Mouse (Mus musculus) gastrocnemius, adult 18-20 months (tissue): ENCODE results near the gene Gm45713. TPM values are rescaled to one million over a fixed set of nuclear protein-coding genes. Genes with fewer than 3 reads are reported as not detected.

Experiments
- microRNA-seq: library from miRNA; unstranded; fragments of <30 nt; microRNA quantifications from one replicate; pipeline ENCODE4 v1.2.0, GENCODE M21; 2021
- total RNA-seq, 2 experiments: library from RNA; stranded (reverse); gene quantifications; 2 replicates each; pipeline ENCODE4 v1.2.3; 2021

Gm45713 gene
- total RNA-seq, 2 experiments from 2014 or later, result 1.2 TPM; not detected in 1

Small RNA genes lying within 50 kb of the gene (microRNA-seq; reads per million reads assigned to microRNA genes)
- 1,639 reads per million, percentile 87 among the genes with 10 or more reads in this experiment for gene Mir150
- 9.2 reads per million, percentile 22 among the genes with 10 or more reads in this experiment for gene Mir5121
- not detected for gene Mir7055

Other genes with a start within 250 kb of the Gm45713 start
- 10 to 100 TPM; 60.5 to 62.8 TPM for gene Med25, start 243.5 kb downstream of the Gm45713 start, total RNA-seq
- 10 to 100 TPM; 16.6 to 17.6 TPM for gene Fuz, start 240.2 kb downstream of the Gm45713 start, total RNA-seq
- gene Ap2a1, start 206.7 kb downstream of the Gm45713 start, total RNA-seq, result 10 to 100 TPM; 59.8 to 64.4 TPM
- not detected for gene Tsks, start 193.0 kb downstream of the Gm45713 start, total RNA-seq
- 1 to 10 TPM in 1 of 2 experiments, under 1 TPM in 1; 0.64 to 1.4 TPM for gene Cpt1c, start 161.4 kb downstream of the Gm45713 start, total RNA-seq
- gene Prmt1, start 149.7 kb downstream of the Gm45713 start, total RNA-seq, result 100 to 1,000 TPM; 119 to 139 TPM
- 10 to 100 TPM; 15.0 to 19.1 TPM for gene Irf3, start 138.6 kb downstream of the Gm45713 start, total RNA-seq
- gene Bcl2l12, start 137.5 kb downstream of the Gm45713 start, total RNA-seq, result 1 to 10 TPM; 8.4 to 8.5 TPM
- 10 to 100 TPM; 41.3 to 46.2 TPM for gene Scaf1, start 119.9 kb downstream of the Gm45713 start, total RNA-seq
- gene Rras, start 118.3 kb downstream of the Gm45713 start, total RNA-seq, result 10 to 100 TPM; 20.8 to 26.8 TPM
- 10 to 100 TPM; 13.1 to 16.0 TPM for gene Prr12, start 83.3 kb downstream of the Gm45713 start, total RNA-seq
- 10 to 100 TPM; 27.9 to 28.3 TPM for gene Nosip, start 73.8 kb downstream of the Gm45713 start, total RNA-seq
- gene Prrg2, start 73.6 kb downstream of the Gm45713 start, total RNA-seq, result 10 to 100 TPM; 10.2 to 10.4 TPM
- gene Rcn3, start 44.0 kb downstream of the Gm45713 start, total RNA-seq, result 10 to 100 TPM in 1 of 2 experiments, 1 to 10 TPM in 1; 8.0 to 12.5 TPM
- gene Fcgrt, start 32.4 kb downstream of the Gm45713 start, total RNA-seq, result 10 to 100 TPM; 27.4 to 29.1 TPM
- 100 to 1,000 TPM; 490 to 529 TPM for gene Rps11, start 11.8 kb downstream of the Gm45713 start, total RNA-seq
- gene Rpl13a, start 7.5 kb downstream of the Gm45713 start, total RNA-seq, result 100 to 1,000 TPM; 643 to 706 TPM
- 1 to 10 TPM; 1.8 to 3.0 TPM for gene Flt3l, start 201 bp upstream of the Gm45713 start, total RNA-seq
- 10 to 100 TPM; 34.2 to 34.5 TPM for gene Pih1d1, start 18.1 kb upstream of the Gm45713 start, total RNA-seq
- 10 to 100 TPM; 10.6 to 12.8 TPM for gene Aldh16a1, start 18.4 kb upstream of the Gm45713 start, total RNA-seq
- under 1 TPM; 0.14 to 0.17 TPM for gene Slc17a7, start 27.7 kb upstream of the Gm45713 start, total RNA-seq
- gene Gfy, start 43.3 kb upstream of the Gm45713 start, total RNA-seq, result not detected
- gene Pth2, start 44.8 kb upstream of the Gm45713 start, total RNA-seq, result not detected
- not detected for gene Ccdc155, start 68.7 kb upstream of the Gm45713 start, total RNA-seq
- gene Dkkl1, start 75.9 kb upstream of the Gm45713 start, total RNA-seq, result not detected
- 1 to 10 TPM; 1.2 to 1.3 TPM for gene Tead2, start 79.5 kb upstream of the Gm45713 start, total RNA-seq
- gene Cd37, start 102.9 kb upstream of the Gm45713 start, total RNA-seq, result 1 to 10 TPM; 1.1 to 1.2 TPM
- not detected for gene Slc6a16, start 104.9 kb upstream of the Gm45713 start, total RNA-seq
- not detected for gene Slc6a21, start 141.3 kb upstream of the Gm45713 start, total RNA-seq
- 10 to 100 TPM; 25.9 to 31.3 TPM for gene Trpm4, start 197.5 kb upstream of the Gm45713 start, total RNA-seq
- gene Hrc, start 199.1 kb upstream of the Gm45713 start, total RNA-seq, result 100 to 1,000 TPM; 877 to 904 TPM
- under 1 TPM; 0.11 to 0.21 TPM for gene Ppfia3, start 230.8 kb upstream of the Gm45713 start, total RNA-seq
- not detected for gene Lin7b, start 234.4 kb upstream of the Gm45713 start, total RNA-seq